Mouse (Mus musculus): ENCODE results near the gene Rhot1. TPM values are rescaled to one million over a fixed set of nuclear protein-coding genes. Genes with fewer than 3 reads are reported as not detected.

The Rhot1 gene
- 22.7 and 24.6 TPM in 2 replicates for polyA plus RNA-seq (2015; fragmentation: Nextera tagmentation; extraction: Ambion mirVana)

DNA sequence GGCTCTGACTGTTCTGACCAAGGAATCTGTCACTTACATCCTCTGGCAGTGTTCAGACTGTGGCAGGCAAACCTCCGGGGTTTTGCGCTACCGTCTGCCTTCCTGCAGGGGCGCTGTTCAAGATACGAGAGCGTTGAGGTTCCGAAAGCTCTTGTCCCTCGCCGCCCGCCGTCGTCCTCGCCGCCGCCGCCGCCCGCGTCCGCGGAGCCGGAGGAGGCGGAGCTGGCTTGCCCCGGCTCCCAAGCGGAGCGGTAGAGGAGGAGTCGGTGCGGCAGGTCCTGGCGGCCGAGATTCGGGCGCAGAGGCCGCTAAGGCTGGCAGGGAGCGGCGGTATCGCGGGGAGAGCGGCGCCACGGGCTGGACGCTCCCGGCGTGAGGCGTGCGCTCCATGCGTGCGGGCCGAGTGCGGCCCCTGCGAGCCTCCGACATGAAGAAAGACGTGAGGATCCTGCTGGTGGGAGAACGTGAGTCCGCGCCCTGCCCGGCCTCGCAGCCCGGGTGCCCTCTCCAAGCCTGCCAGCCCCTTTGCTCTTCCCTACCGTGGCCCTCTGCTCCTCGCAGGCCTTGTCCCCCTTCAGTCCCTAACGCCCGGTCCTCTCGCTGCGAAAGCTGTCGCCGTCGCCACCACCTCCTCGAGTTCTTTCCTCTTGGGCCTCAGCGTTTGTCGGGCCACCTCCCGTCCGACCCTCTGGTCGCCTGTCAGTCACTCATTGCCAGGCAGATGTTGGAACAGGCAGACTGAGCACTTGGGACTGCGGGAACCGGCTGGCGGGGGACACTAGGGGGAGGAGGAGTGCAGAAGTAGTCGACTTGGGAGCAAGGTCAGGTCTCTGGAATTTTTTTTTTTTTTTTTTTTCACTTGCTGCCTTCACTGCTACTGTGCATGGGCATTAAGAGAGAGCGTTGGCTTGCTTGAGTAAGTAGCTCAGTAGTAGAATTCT is at the start of gene Rhot1:
Gene Rhot1, plus strand, starts transcription at position 160 of the 941 bp plus-strand sequence.
- ATAC-seq: peak; percentile 97
- peak; percentile 95 for TF ChIP-seq CTCF (IDR thresholded peaks at IDR 0.05; ENCODE audit: low read depth)
- no peak for TF ChIP-seq EP300 (IDR thresholded peaks at IDR 0.05; ENCODE audit: low read depth)
- Histone ChIP-seq H3K4me3 (ENCODE audit: low read depth, low read length) (peak within 1 kb of the TSS; percentile 86), H3K9me3 (ENCODE audit: low read length) (no peaks in the 10 kb centered on the region), H3K36me3 (replicated peaks; ENCODE audit: insufficient read depth, low read length) (0 out of 2 replicates have a peak, but pooled peaks cover 2% of the 10 kb centered on the region), H3K4me2 (ENCODE audit: low read depth, low read length) (peak within 1 kb of the TSS; percentile 73), H3K4me1 (ENCODE audit: insufficient read depth) (peaks cover 10% of the 10 kb centered on the region), H3K27me3 (ENCODE audit: insufficient read depth, low read length) (no peaks in the 10 kb centered on the region), H3K9ac (replicated peaks) (peak within 1 kb of the TSS; percentile 91), H3K27ac (ENCODE audit: low read depth) (peak within 1 kb of the TSS; percentile 98)
- peak; percentile 98 for DNase-seq
- WGBS (ENCODE audit: insufficient replicate concordance): 3% methylated on average over 62 of the region's 78 CpGs

- H3K4me2 ChIP-seq (ENCODE audit: low read depth, low read length): no peak overlapping the region
- WGBS (ENCODE audit: insufficient replicate concordance): 71% methylated on average over 4 of the region's 4 CpGs
- peaks cover 13% of the 10 kb centered on the region for H3K4me1 ChIP-seq (ENCODE audit: insufficient read depth)
- peaks cover 14% of the 10 kb centered on the region for H3K36me3 ChIP-seq (replicated peaks; ENCODE audit: insufficient read depth, low read length)
- no peak for DNase-seq
- H3K27me3 ChIP-seq (ENCODE audit: insufficient read depth, low read length): no peaks in the 10 kb centered on the region
- H3K27ac ChIP-seq (ENCODE audit: low read depth): no peak overlapping the region
- no peak overlapping the region for H3K9ac ChIP-seq (replicated peaks)
- TF ChIP-seq CTCF (IDR thresholded peaks at IDR 0.05; ENCODE audit: low read depth) (no peak), EP300 (IDR thresholded peaks at IDR 0.05; ENCODE audit: low read depth) (no peak)
- no peak overlapping the region for H3K4me3 ChIP-seq (ENCODE audit: low read depth, low read length)
- no peaks in the 10 kb centered on the region for H3K9me3 ChIP-seq (ENCODE audit: low read length)
- no peak for ATAC-seq
Measured at GRCm38 (mm10) chr11:80161041-80161440, 47.8 kb upstream of the Rhot1 start.

GRCm38 (mm10) chr11:80163362-80164116 is 45.3 kb upstream of the Rhot1 start:
- no peak overlapping the region for H3K27ac ChIP-seq (ENCODE audit: low read depth)
- no peak for ATAC-seq

GRCm38 (mm10) chr11:80164224-80164623 is 44.6 kb upstream of the Rhot1 start:
- Histone ChIP-seq H3K27me3 (ENCODE audit: insufficient read depth, low read length) (no peaks in the 10 kb centered on the region), H3K36me3 (replicated peaks; ENCODE audit: insufficient read depth, low read length) (peaks cover 13% of the 10 kb centered on the region), H3K27ac (ENCODE audit: low read depth) (no peak overlapping the region), H3K4me1 (ENCODE audit: insufficient read depth) (peaks cover 4% of the 10 kb centered on the region; the same call in 1 of the 2 replicates), H3K4me2 (ENCODE audit: low read depth, low read length) (no peak overlapping the region), H3K4me3 (ENCODE audit: low read depth, low read length) (no peak overlapping the region), H3K9ac (replicated peaks) (no peak overlapping the region), H3K9me3 (ENCODE audit: low read length) (no peaks in the 10 kb centered on the region)
- TF ChIP-seq EP300 (IDR thresholded peaks at IDR 0.05; ENCODE audit: low read depth) (no peak), CTCF (IDR thresholded peaks at IDR 0.05; ENCODE audit: low read depth) (no peak)
- ATAC-seq (no peak), DNase-seq (no peak)
- WGBS (ENCODE audit: insufficient replicate concordance): 67% methylated on average over 2 of the region's 2 CpGs

More at GRCm38 (mm10) chr11:80163362-80164116, 45.3 kb upstream of the Rhot1 start:
- 33% methylated on average over 7 of the region's 7 CpGs for WGBS (ENCODE audit: insufficient replicate concordance)
- H3K9ac ChIP-seq (replicated peaks): no peak overlapping the region
- H3K9me3 ChIP-seq (ENCODE audit: low read length): no peaks in the 10 kb centered on the region
- no peak for TF ChIP-seq CTCF (IDR thresholded peaks at IDR 0.05; ENCODE audit: low read depth)
- TF ChIP-seq EP300 (IDR thresholded peaks at IDR 0.05; ENCODE audit: low read depth): no peak
- DNase-seq: no peak
- no peak overlapping the region for H3K4me2 ChIP-seq (ENCODE audit: low read depth, low read length)
- H3K36me3 ChIP-seq (replicated peaks; ENCODE audit: insufficient read depth, low read length): peaks cover 13% of the 10 kb centered on the region
- no peak overlapping the region for H3K4me3 ChIP-seq (ENCODE audit: low read depth, low read length)
- H3K4me1 ChIP-seq (ENCODE audit: insufficient read depth): peaks cover 9% of the 10 kb centered on the region
- no peaks in the 10 kb centered on the region for H3K27me3 ChIP-seq (ENCODE audit: insufficient read depth, low read length)

GRCm38 (mm10) chr11:80168121-80168520 is 40.7 kb upstream of the Rhot1 start:
- DNase-seq: no peak
- no peaks in the 10 kb centered on the region for H3K27me3 ChIP-seq (ENCODE audit: insufficient read depth, low read length)
- peak overlapping the region; percentile 55; the same call in 1 of the 2 replicates for H3K27ac ChIP-seq (ENCODE audit: low read depth)
- no peak for TF ChIP-seq EP300 (IDR thresholded peaks at IDR 0.05; ENCODE audit: low read depth)
- no peak for TF ChIP-seq CTCF (IDR thresholded peaks at IDR 0.05; ENCODE audit: low read depth)
- no peak for ATAC-seq
- H3K4me2 ChIP-seq (ENCODE audit: low read depth, low read length): no peak overlapping the region
- peaks cover 16% of the 10 kb centered on the region for H3K4me1 ChIP-seq (ENCODE audit: insufficient read depth)
- no peaks in the 10 kb centered on the region for H3K9me3 ChIP-seq (ENCODE audit: low read length)
- 71% methylated on average over 9 of the region's 9 CpGs for WGBS (ENCODE audit: insufficient replicate concordance)
- peaks cover 12% of the 10 kb centered on the region for H3K36me3 ChIP-seq (replicated peaks; ENCODE audit: insufficient read depth, low read length)
- H3K9ac ChIP-seq (replicated peaks): no peak overlapping the region
- no peak overlapping the region for H3K4me3 ChIP-seq (ENCODE audit: low read depth, low read length)
